Mouse (Mus musculus) erythroblast, embryonic 14.5 days (primary cell): ENCODE data around the gene Ica1.

ENCODE experiments used
- GATA1 ChIP-seq: IDR thresholded peaks from 2 replicates; pipeline ENCODE4 v1.6.1; 2012; ENCODE audit warnings: low read length, inconsistent platforms, mixed read lengths
- TAL1 ChIP-seq: IDR thresholded peaks from 3 replicates; pipeline ENCODE4 v1.6.1; 2012; ENCODE audit warnings: low read length, inconsistent platforms, mixed read lengths

- TF ChIP-seq TAL1 (no peak), GATA1 (no peak)
Observed at GRCm38 (mm10) chr6:8738396-8738795, 39.9 kb downstream of the Ica1 start.
